Mouse (Mus musculus) CH12.LX (cell line): Measurements from ENCODE around the gene Gm14214.

Source experiments
- CTCF ChIP-seq, 2 experiments: IDR thresholded peaks in 1 of 2; conservative IDR thresholded peaks in 1 of 2; 2 replicates each; pipeline ENCODE4 v1.5.1; 2011 to 2012; ENCODE audit warnings: low read depth in 2 of 2, low read length in 2 of 2, improper control_type of control experiment in 1 of 2, inconsistent platforms in 1 of 2, mild to moderate bottlenecking in 1 of 2, moderate library complexity in 1 of 2
- EP300 ChIP-seq: IDR thresholded peaks from 2 replicates; pipeline ENCODE4 v1.6.1; 2011; ENCODE audit warnings: low read length, improper control_type of control experiment
- JUN ChIP-seq: IDR thresholded peaks from 2 replicates; pipeline ENCODE4 v1.6.1; 2011; ENCODE audit warnings: low read depth, mild to moderate bottlenecking, low read length, improper control_type of control experiment, moderate library complexity; ENCODE audit not compliant: insufficient read depth
- KAT2A ChIP-seq: IDR thresholded peaks from 2 replicates; pipeline ENCODE4 v1.6.1; 2012; ENCODE audit warnings: low read length, improper control_type of control experiment, inconsistent platforms; ENCODE audit not compliant: insufficient replicate concordance
- MAFK ChIP-seq: IDR thresholded peaks from 2 replicates; pipeline ENCODE4 v1.6.1; 2011; ENCODE audit warnings: low read length, improper control_type of control experiment; ENCODE audit not compliant: insufficient replicate concordance
- MEF2A ChIP-seq: IDR thresholded peaks from 2 replicates; pipeline ENCODE4 v1.6.1; 2014; ENCODE audit warnings: low read depth, mild to moderate bottlenecking, inconsistent platforms, low read length, improper control_type of control experiment, borderline replicate concordance
- POLR2A ChIP-seq: IDR thresholded peaks from 2 replicates; pipeline ENCODE4 v1.6.1; 2011; ENCODE audit warnings: low read depth, mild to moderate bottlenecking, improper control_type of control experiment, low read length
- POLR2AphosphoS2 ChIP-seq: IDR thresholded peaks from 2 replicates; pipeline ENCODE4 v1.6.1; 2011; ENCODE audit warnings: low read depth, low read length, improper control_type of control experiment
- SIN3A ChIP-seq: IDR thresholded peaks from 2 replicates; pipeline ENCODE4 v1.6.1; 2012; ENCODE audit warnings: low read length, improper control_type of control experiment, inconsistent platforms
- SMC3 ChIP-seq: IDR thresholded peaks from 2 replicates; pipeline ENCODE4 v1.6.1; 2011; ENCODE audit warnings: low read depth, low read length, improper control_type of control experiment
- TCF12 ChIP-seq: IDR thresholded peaks from 2 replicates; pipeline ENCODE4 v1.6.1; 2014; ENCODE audit warnings: low read depth, mild to moderate bottlenecking, inconsistent platforms, low read length, improper control_type of control experiment
- ZC3H11A ChIP-seq: IDR thresholded peaks from 2 replicates; pipeline ENCODE4 v1.6.1; 2012; ENCODE audit warnings: low read depth, mild to moderate bottlenecking, inconsistent platforms, low read length, improper control_type of control experiment
- ZKSCAN1 ChIP-seq: IDR thresholded peaks from 2 replicates; pipeline ENCODE4 v1.6.1; 2012; ENCODE audit warnings: low read depth, inconsistent platforms, low read length, improper control_type of control experiment, borderline replicate concordance
- ZNF384 ChIP-seq: IDR thresholded peaks from 2 replicates; pipeline ENCODE4 v1.6.1; 2012; ENCODE audit warnings: low read depth, low read length, improper control_type of control experiment, inconsistent platforms

- no peak for TF ChIP-seq CTCF (conservative IDR thresholded peaks at IDR 0.05 in 1 of 2, IDR thresholded peaks at IDR 0.05 in 1 of 2; ENCODE audit: low read depth in 2 of 2, low read length in 2 of 2)
- no peak for TF ChIP-seq POLR2A
- no peak for TF ChIP-seq EP300
- TF ChIP-seq JUN, result no peak
- no peak for TF ChIP-seq ZC3H11A
- no peak for TF ChIP-seq MEF2A
- no peak for TF ChIP-seq ZKSCAN1
- TF ChIP-seq SIN3A, result no peak
- TF ChIP-seq KAT2A, result no peak
- no peak for TF ChIP-seq MAFK
- TF ChIP-seq TCF12, result no peak
- no peak for TF ChIP-seq POLR2AphosphoS2
- TF ChIP-seq SMC3, result no peak
- no peak for TF ChIP-seq ZNF384
Observed at GRCm38 (mm10) chr2:154810821-154811220, 41.0 kb upstream of the Gm14214 start.
